Mouse (Mus musculus) liver, adult 2 months (tissue): ENCODE measurements at regions not wholly inside any gene's neighbourhood (a gene's known extent, or its start where the extent isn't known, plus 50 kb on each side); places are given as distances from the start of the nearest gene placed in this dataset.

ENCODE experiments used
- DNase-seq: peaks from one replicate; pipeline ENCODE4 v3.0.0-alpha.2; 2011; ENCODE audit warnings: low read depth, low spot score; ENCODE audit errors: extremely low read depth
- H3K27ac ChIP-seq: fragments of 200-500 bp; replicated peaks from 2 replicates; pipeline ENCODE4 v1.5.1; 2012; ENCODE audit warnings: low read depth, mild to moderate bottlenecking, control low read depth, inconsistent platforms, low read length; ENCODE audit not compliant: insufficient read depth
- H3K27me3 ChIP-seq: fragments of 200-500 bp; 2 replicates; pipeline ENCODE4 v1.6.1; 2012; ENCODE audit warnings: mild to moderate bottlenecking, moderate library complexity, low read length, inconsistent platforms; ENCODE audit not compliant: control insufficient read depth, insufficient read depth
- H3K36me3 ChIP-seq: fragments of 200-500 bp; 2 replicates; pipeline ENCODE4 v1.6.1; 2012; ENCODE audit warnings: low read length, inconsistent platforms; ENCODE audit not compliant: control insufficient read depth, insufficient read depth
- H3K4me1 ChIP-seq: fragments of 200-500 bp; 2 replicates; pipeline ENCODE4 v1.6.1; 2011; ENCODE audit warnings: low read length; ENCODE audit not compliant: control insufficient read depth, insufficient read depth
- H3K4me3 ChIP-seq: fragments of 200-500 bp; 2 replicates; pipeline ENCODE4 v1.5.1; 2011; ENCODE audit warnings: low read depth, mild to moderate bottlenecking, control low read depth, low read length, moderate library complexity; ENCODE audit not compliant: insufficient read depth
- H3K79me2 ChIP-seq: fragments of 200-500 bp; 2 replicates; pipeline ENCODE4 v1.6.1; 2012; ENCODE audit warnings: inconsistent platforms, mild to moderate bottlenecking, low read length, moderate library complexity; ENCODE audit not compliant: control insufficient read depth, insufficient read depth
- H3K9ac ChIP-seq: fragments of 200-500 bp; 2 replicates; pipeline ENCODE4 v1.6.1; 2012; ENCODE audit warnings: low read depth, mild to moderate bottlenecking, control low read depth, inconsistent platforms, low read length
- CTCF ChIP-seq: fragments of 200-500 bp; IDR thresholded peaks from 2 replicates; pipeline ENCODE4 v1.5.1; 2011; ENCODE audit warnings: low read depth, low read length, control low read depth
- POLR2A ChIP-seq: fragments of 200-500 bp; IDR thresholded peaks from 2 replicates; pipeline ENCODE4 v1.6.1; 2011; ENCODE audit warnings: low read length, control low read depth; ENCODE audit not compliant: insufficient read depth; ENCODE audit errors: extremely low read depth
- WGBS: fragments of 180-500 bp; shearing (Covaris S2); methylation state at CpG from one replicate; pipeline ENCODE4 v1.1.7; 2018; 5-methylcytosine and 5-hydroxymethylcytosine counted together

GRCm38 (mm10) chr10:110534387-110534786, 78.4 kb upstream of the Nav3 start:
- 62% methylated on average over 5 of the region's 5 CpGs for WGBS
- no peaks in the 10 kb centered on the region for H3K79me2 ChIP-seq
- DNase-seq: no peak
- no peaks in the 10 kb centered on the region for H3K4me1 ChIP-seq
- no peak overlapping the region for H3K4me3 ChIP-seq
- no peak overlapping the region for H3K9ac ChIP-seq
- TF ChIP-seq CTCF (no peak), POLR2A (no peak)
- no peaks in the 10 kb centered on the region for H3K36me3 ChIP-seq
- H3K27me3 ChIP-seq: no peaks in the 10 kb centered on the region
- no peak overlapping the region for H3K27ac ChIP-seq

- no peak for DNase-seq
- no peak overlapping the region for H3K4me3 ChIP-seq
- H3K79me2 ChIP-seq: no peaks in the 10 kb centered on the region
- H3K36me3 ChIP-seq: no peaks in the 10 kb centered on the region
- no peaks in the 10 kb centered on the region for H3K4me1 ChIP-seq
- no peak for TF ChIP-seq CTCF
- no peak for TF ChIP-seq POLR2A
- WGBS: 83% methylated on average over 6 of the region's 6 CpGs
- no peaks in the 10 kb centered on the region for H3K27me3 ChIP-seq
- H3K27ac ChIP-seq: no peak overlapping the region
- H3K9ac ChIP-seq: no peak overlapping the region
Measured at GRCm38 (mm10) chr10:110542712-110543111, 86.7 kb upstream of the Nav3 start.

- Histone ChIP-seq H3K79me2 (no peaks in the 10 kb centered on the region), H3K27ac (no peak overlapping the region), H3K36me3 (no peaks in the 10 kb centered on the region), H3K9ac (no peak overlapping the region), H3K4me3 (no peak overlapping the region), H3K4me1 (no peaks in the 10 kb centered on the region), H3K27me3 (no peaks in the 10 kb centered on the region)
- WGBS: 89% methylated on average over 2 of the region's 2 CpGs
- DNase-seq: no peak
- TF ChIP-seq CTCF (no peak), POLR2A (no peak)
Measured at GRCm38 (mm10) chr10:110548391-110548790, 92.4 kb upstream of the Nav3 start.

GRCm38 (mm10) chr10:110553954-110554353, 98.0 kb upstream of the Nav3 start:
- DNase-seq: no peak
- no peak overlapping the region for H3K27ac ChIP-seq
- H3K4me3 ChIP-seq: no peak overlapping the region
- H3K9ac ChIP-seq: no peak overlapping the region
- no peak for TF ChIP-seq POLR2A
- TF ChIP-seq CTCF: no peak
- H3K4me1 ChIP-seq: no peaks in the 10 kb centered on the region
- H3K36me3 ChIP-seq: no peaks in the 10 kb centered on the region
- no peaks in the 10 kb centered on the region for H3K79me2 ChIP-seq
- no peaks in the 10 kb centered on the region for H3K27me3 ChIP-seq
- 69% methylated on average over 6 of the region's 6 CpGs for WGBS

- no peak overlapping the region for H3K27ac ChIP-seq
- TF ChIP-seq POLR2A: no peak
- TF ChIP-seq CTCF: no peak
- 89% methylated on average over 1 of the region's 1 CpGs for WGBS
- H3K4me3 ChIP-seq: no peak overlapping the region
- no peak for DNase-seq
- no peaks in the 10 kb centered on the region for H3K79me2 ChIP-seq
- no peaks in the 10 kb centered on the region for H3K27me3 ChIP-seq
- no peak overlapping the region for H3K9ac ChIP-seq
- H3K36me3 ChIP-seq: no peaks in the 10 kb centered on the region
- H3K4me1 ChIP-seq: no peaks in the 10 kb centered on the region
Measured at GRCm38 (mm10) chr10:110556326-110556883, 100.4 kb upstream of the Nav3 start.

GRCm38 (mm10) chr10:110563057-110563456, 107.1 kb upstream of the Nav3 start:
- H3K27me3 ChIP-seq: no peaks in the 10 kb centered on the region
- DNase-seq: no peak
- no peaks in the 10 kb centered on the region for H3K4me1 ChIP-seq
- no peaks in the 10 kb centered on the region for H3K79me2 ChIP-seq
- no peaks in the 10 kb centered on the region for H3K36me3 ChIP-seq
- no peak overlapping the region for H3K27ac ChIP-seq
- no peak overlapping the region for H3K4me3 ChIP-seq
- no peak for TF ChIP-seq POLR2A
- no peak for TF ChIP-seq CTCF
- no peak overlapping the region for H3K9ac ChIP-seq
- 90% methylated on average over 5 of the region's 5 CpGs for WGBS
